Mouse (Mus musculus) spleen, postnatal 0 days (tissue): ENCODE results near the gene Gm20824. TPM values are rescaled to one million over a fixed set of nuclear protein-coding genes. Genes with fewer than 3 reads are reported as not detected.

ENCODE experiments used
- polyA plus RNA-seq: library from polyadenylated mRNA; unstranded; fragments of >200 nt; fragmentation: Nextera tagmentation; extraction: Ambion mirVana; gene quantifications from 2 replicates; pipeline ENCODE4 v1.2.1, GENCODE M21; 2015

Gene Gm20824
- polyA plus RNA-seq = not detected in 2 replicates

DNA sequence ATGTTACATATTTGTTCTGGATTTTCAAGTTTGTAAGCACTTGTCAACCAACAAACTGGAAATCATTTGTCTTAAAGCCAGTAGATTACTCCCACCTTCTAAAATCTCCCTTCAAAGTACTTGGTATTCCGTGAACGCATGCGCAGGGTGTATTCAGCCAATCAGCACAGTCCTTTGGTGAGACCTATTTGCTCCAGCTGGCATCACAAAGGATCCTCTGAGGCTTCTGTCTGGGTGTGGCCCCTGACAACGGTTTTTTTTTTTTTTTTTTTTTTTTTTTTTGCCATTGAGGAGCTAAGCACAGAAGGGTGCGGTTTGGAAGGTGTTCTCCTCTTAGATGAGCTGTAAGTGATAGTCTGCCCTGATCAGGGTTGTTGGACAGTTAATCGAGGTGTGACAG, at the start of gene Gm20824:
Gene Gm20824, plus strand, starts transcription at position 301 of the 400 bp plus-strand sequence.

Other genes with a start within 250 kb of the Gm20824 start
- gene Gm20825, start 186.4 kb upstream of the Gm20824 start, polyA plus RNA-seq = not detected in 2 replicates